Mouse (Mus musculus) heart, postnatal 0 days (tissue): ENCODE measurements at regions not wholly inside any gene's neighbourhood (a gene's known extent, or its start where the extent isn't known, plus 50 kb on each side); places are given as distances from the start of the nearest gene placed in this dataset.

Experiments
- ATAC-seq: fragments of 200-750 bp; cut with Nextera tagmentation; 2 replicates; pipeline ENCODE4 v1.8.0; 2017; ENCODE audit warnings: low read depth, moderate number of reproducible peaks, moderate library complexity; ENCODE audit not compliant: insufficient read depth
- DNase-seq: peaks from one replicate; pipeline ENCODE4 v3.0.0-alpha.2; 2016; ENCODE audit warnings: low spot score
- H3K27ac ChIP-seq: fragments of 300-500 bp; sonication (generic); 2 replicates; pipeline ENCODE4 v1.5.1; 2014; ENCODE audit warnings: low read depth, mild to moderate bottlenecking
- H3K27me3 ChIP-seq: fragments of 300-500 bp; sonication (generic); 2 replicates; pipeline ENCODE4 v1.6.1; 2014; ENCODE audit warnings: low read length, mixed read lengths; ENCODE audit not compliant: control insufficient read depth, insufficient read depth
- H3K36me3 ChIP-seq: fragments of 300-500 bp; sonication (generic); replicated peaks from 2 replicates; pipeline ENCODE4 v1.6.1; 2014; ENCODE audit warnings: low read length, mixed read lengths; ENCODE audit not compliant: control insufficient read depth, insufficient read depth
- H3K4me1 ChIP-seq: fragments of 300-500 bp; sonication (generic); 2 replicates; pipeline ENCODE4 v1.6.1; 2014; ENCODE audit warnings: antibody characterized with exemption; ENCODE audit not compliant: control insufficient read depth, insufficient read depth
- H3K4me2 ChIP-seq: fragments of 300-500 bp; sonication (generic); 2 replicates; pipeline ENCODE4 v1.6.1; 2014; ENCODE audit warnings: low read depth, mild to moderate bottlenecking, low read length, moderate library complexity
- H3K4me3 ChIP-seq: fragments of 300-500 bp; sonication (generic); 2 replicates; pipeline ENCODE4 v1.5.1; 2014; ENCODE audit warnings: low read depth, low read length
- H3K9ac ChIP-seq: fragments of 300-500 bp; sonication (generic); replicated peaks from 2 replicates; pipeline ENCODE4 v1.6.1; 2014; ENCODE audit warnings: low read depth, low read length, mixed read lengths
- H3K9me3 ChIP-seq: fragments of 300-500 bp; sonication (generic); replicated peaks from 2 replicates; pipeline ENCODE4 v1.6.1; 2016; ENCODE audit warnings: low read length; ENCODE audit not compliant: control insufficient read depth
- CTCF ChIP-seq: IDR thresholded peaks from 2 replicates; pipeline ENCODE4 v1.5.1; 2016; ENCODE audit warnings: antibody characterized with exemption, control low read depth, low read depth
- EP300 ChIP-seq: IDR thresholded peaks from 2 replicates; pipeline ENCODE4 v1.6.1; 2016; ENCODE audit warnings: antibody characterized with exemption, low read depth
- WGBS: fragments of 180-500 bp; shearing (Covaris S2); extraction: QIAGEN DNeasy Blood & Tissue Kit; methylation state at CpG from one replicate; pipeline ENCODE4 v1.1.7; 2014; 5-methylcytosine and 5-hydroxymethylcytosine counted together

DNA sequence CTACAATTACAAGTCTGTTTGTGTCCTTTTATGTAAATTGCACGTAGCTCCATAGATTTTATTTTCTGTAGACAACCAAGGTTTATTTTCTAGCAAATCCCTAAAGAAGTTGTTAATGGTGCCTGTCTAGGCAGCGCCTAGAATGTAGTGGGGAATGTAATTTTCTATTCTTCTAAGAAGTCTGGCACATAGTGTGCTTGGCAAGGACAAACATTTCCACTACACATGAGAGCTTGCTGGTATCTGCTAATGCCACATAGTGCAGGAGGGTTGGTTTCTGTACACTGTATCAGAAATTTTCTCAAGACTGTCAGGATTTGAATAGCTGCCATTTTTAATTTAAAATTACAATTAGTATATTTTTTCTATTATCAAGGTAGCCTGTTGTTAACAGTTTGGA lies 385.3 kb downstream of the Nedd1 start:
- Histone ChIP-seq H3K4me3 (no peak overlapping the region), H3K9ac (no peak overlapping the region), H3K4me1 (no peaks in the 10 kb centered on the region), H3K27me3 (no peaks in the 10 kb centered on the region), H3K9me3 (no peaks in the 10 kb centered on the region), H3K36me3 (no peaks in the 10 kb centered on the region), H3K4me2 (no peak overlapping the region), H3K27ac (no peak overlapping the region)
- no peak for DNase-seq
- no peak for ATAC-seq
- no peak for TF ChIP-seq EP300
- WGBS, result 76% methylated on average over 2 of the region's 2 CpGs

DNA sequence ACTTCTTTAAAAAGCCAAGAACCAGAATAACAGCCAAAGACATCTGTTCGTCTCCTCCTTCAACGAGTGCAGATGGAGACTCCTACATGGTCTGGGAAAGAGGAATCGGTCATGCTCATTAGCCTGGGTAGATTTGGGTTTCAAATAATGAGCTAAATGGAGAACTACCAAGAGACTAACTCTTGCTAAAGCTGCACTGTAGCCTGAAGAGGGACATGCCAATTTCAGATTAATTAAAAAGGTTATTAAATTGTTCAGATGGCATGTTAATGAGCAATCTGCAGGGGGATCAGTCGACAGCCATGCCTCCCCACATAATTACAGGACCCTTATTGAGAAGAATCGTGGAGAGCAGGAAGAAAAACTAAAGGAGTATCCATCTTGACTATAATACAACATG lies 386.1 kb downstream of the Nedd1 start:
- Histone ChIP-seq H3K9me3 (no peaks in the 10 kb centered on the region), H3K4me2 (no peak overlapping the region), H3K36me3 (no peaks in the 10 kb centered on the region), H3K9ac (no peak overlapping the region), H3K4me1 (no peaks in the 10 kb centered on the region), H3K4me3 (no peak overlapping the region), H3K27ac (no peak overlapping the region), H3K27me3 (no peaks in the 10 kb centered on the region)
- DNase-seq (no peak), ATAC-seq (no peak)
- 78% methylated on average over 5 of the region's 5 CpGs for WGBS
- TF ChIP-seq CTCF (no peak), EP300 (no peak)

DNA sequence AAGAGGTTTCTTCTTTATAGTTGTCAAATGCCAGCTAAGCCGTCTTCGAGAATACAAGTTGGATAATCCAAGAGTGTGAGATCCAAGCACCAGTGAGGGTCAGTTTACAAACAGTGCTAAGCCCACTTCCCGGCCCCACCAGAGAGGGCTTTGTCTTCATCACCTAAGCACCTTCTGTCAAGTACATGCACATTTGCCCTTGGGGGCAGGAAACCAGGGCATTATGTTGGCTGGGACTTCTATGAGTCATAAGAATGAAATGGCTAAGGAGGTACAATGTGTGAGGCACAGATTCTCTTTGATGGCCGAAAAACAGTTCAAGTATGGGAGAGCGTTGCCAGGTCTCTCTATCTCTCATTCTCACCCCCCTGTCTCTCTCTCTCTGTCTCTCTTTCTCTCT lies 387.1 kb downstream of the Nedd1 start:
- DNase-seq, result no peak
- whole genome bisulfite sequencing, result 68% methylated on average over 5 of the region's 5 CpGs
- no peak overlapping the region for H3K4me2 ChIP-seq
- H3K9me3 ChIP-seq, result no peaks in the 10 kb centered on the region
- H3K4me1 ChIP-seq, result no peaks in the 10 kb centered on the region
- H3K4me3 ChIP-seq, result no peak overlapping the region
- TF ChIP-seq CTCF, result no peak
- no peak for TF ChIP-seq EP300
- no peak overlapping the region for H3K9ac ChIP-seq
- ATAC-seq, result no peak
- no peaks in the 10 kb centered on the region for H3K36me3 ChIP-seq
- no peak overlapping the region for H3K27ac ChIP-seq
- H3K27me3 ChIP-seq, result no peaks in the 10 kb centered on the region

- WGBS, result 30% methylated on average over 6 of the region's 6 CpGs
- H3K27ac ChIP-seq, result no peak overlapping the region
- no peak overlapping the region for H3K9ac ChIP-seq
- H3K9me3 ChIP-seq, result no peaks in the 10 kb centered on the region
- DNase-seq (no peak), ATAC-seq (no peak)
- H3K36me3 ChIP-seq, result no peaks in the 10 kb centered on the region
- H3K4me3 ChIP-seq, result no peak overlapping the region
- TF ChIP-seq EP300, result no peak
- no peak for TF ChIP-seq CTCF
- no peaks in the 10 kb centered on the region for H3K27me3 ChIP-seq
- H3K4me1 ChIP-seq, result no peaks in the 10 kb centered on the region
- H3K4me2 ChIP-seq, result no peak overlapping the region
These were observed 388.4 kb downstream of the Nedd1 start for GRCm38 (mm10) chr10:92333869-92334268.

GRCm38 (mm10) chr10:92333042-92333774 lies 389.0 kb downstream of the Nedd1 start:
- no peak overlapping the region for H3K9ac ChIP-seq
- H3K4me2 ChIP-seq, result no peak overlapping the region
- H3K4me1 ChIP-seq, result no peaks in the 10 kb centered on the region
- DNase-seq, result no peak
- no peaks in the 10 kb centered on the region for H3K27me3 ChIP-seq
- no peaks in the 10 kb centered on the region for H3K36me3 ChIP-seq
- no peak overlapping the region for H3K4me3 ChIP-seq
- ATAC-seq, result no peak
- H3K9me3 ChIP-seq, result no peaks in the 10 kb centered on the region
- 29% methylated on average over 3 of the region's 3 CpGs for WGBS
- H3K27ac ChIP-seq, result no peak overlapping the region
- TF ChIP-seq EP300 (no peak), CTCF (no peak)

DNA sequence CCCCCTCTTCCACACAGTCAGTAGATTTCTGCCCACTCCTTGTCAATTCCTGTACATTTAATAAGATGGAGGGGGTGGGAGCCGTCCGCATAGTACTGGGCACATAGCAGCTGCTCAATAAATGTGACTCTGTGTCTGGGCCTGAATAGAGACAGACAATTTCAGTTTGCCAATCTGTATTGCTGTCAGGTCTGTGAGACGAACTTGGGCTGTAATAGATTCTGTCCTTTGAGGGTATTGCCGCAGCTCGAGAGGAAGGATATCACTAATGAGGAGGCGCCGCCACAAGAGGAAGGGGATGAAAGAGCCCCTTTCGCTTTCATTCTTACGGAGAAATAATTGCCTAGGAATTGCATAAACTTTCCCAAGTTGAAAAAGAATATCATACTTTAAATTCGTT lies 392.1 kb downstream of the Nedd1 start:
- Histone ChIP-seq H3K27me3 (no peaks in the 10 kb centered on the region), H3K4me1 (no peaks in the 10 kb centered on the region), H3K4me2 (no peak overlapping the region), H3K9me3 (no peaks in the 10 kb centered on the region), H3K4me3 (no peak overlapping the region), H3K9ac (no peak overlapping the region), H3K36me3 (no peaks in the 10 kb centered on the region), H3K27ac (no peak overlapping the region)
- no peak for TF ChIP-seq CTCF
- TF ChIP-seq EP300, result no peak
- 77% methylated on average over 10 of the region's 10 CpGs for WGBS
- ATAC-seq, result no peak
- no peak for DNase-seq
